Mouse (Mus musculus): Measurements from ENCODE around the gene Itga2.

DNA sequence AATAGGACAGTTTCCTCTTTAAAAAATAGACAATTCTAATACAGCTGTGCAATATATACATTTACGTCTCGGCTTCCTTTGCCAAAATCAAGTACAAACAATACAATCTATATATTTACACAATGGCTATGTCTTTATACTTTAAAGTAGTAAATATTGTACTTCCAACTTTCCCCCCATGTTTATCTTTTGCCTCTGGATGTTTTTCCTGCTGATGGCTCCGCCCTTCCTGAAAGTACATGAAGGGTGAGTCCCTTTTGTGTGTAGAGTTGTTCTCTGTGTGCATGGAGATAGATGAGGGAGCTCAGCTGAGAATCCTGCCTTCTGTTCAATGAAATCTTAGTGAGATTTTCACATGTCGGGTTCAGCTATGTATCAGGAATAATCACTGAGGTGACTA lies 98.5 kb downstream of the Itga2 start:
- TF ChIP-seq EP300 (IDR thresholded peaks at IDR 0.05): peak; percentile 97
- TF ChIP-seq CTCF (IDR thresholded peaks at IDR 0.05): no peak

All from lung, postnatal 0 days (tissue).